Mouse (Mus musculus) neural tube, embryonic 14.5 days (tissue): ENCODE measurements around the gene Rnaseh2a. TPM values are rescaled to one million over a fixed set of nuclear protein-coding genes. Genes with fewer than 3 reads are reported as not detected.

Source experiments
- ATAC-seq: fragments of 200-750 bp; cut with Nextera tagmentation; 2 replicates; pipeline ENCODE4 v1.8.0; 2017; ENCODE audit warnings: low read depth, mild to moderate bottlenecking, moderate TSS enrichment, moderate library complexity
- H3K27ac ChIP-seq: fragments of 300-500 bp; sonication (generic); 2 replicates; pipeline ENCODE4 v1.5.1; 2014; ENCODE audit warnings: low read depth, mild to moderate bottlenecking, control low read depth, low read length, moderate library complexity, mixed read lengths
- H3K27me3 ChIP-seq: fragments of 300-500 bp; sonication (generic); 2 replicates; pipeline ENCODE4 v1.6.1; 2014; ENCODE audit warnings: low read length; ENCODE audit not compliant: control insufficient read depth, insufficient read depth
- H3K36me3 ChIP-seq: fragments of 300-500 bp; sonication (generic); 2 replicates; pipeline ENCODE4 v1.6.1; 2014; ENCODE audit warnings: low read length, mixed read lengths; ENCODE audit not compliant: control insufficient read depth, insufficient read depth
- H3K4me1 ChIP-seq: fragments of 300-500 bp; sonication (generic); 2 replicates; pipeline ENCODE4 v1.6.1; 2014; ENCODE audit warnings: low read length; ENCODE audit not compliant: control insufficient read depth, insufficient read depth
- H3K4me2 ChIP-seq: fragments of 300-500 bp; sonication (generic); 2 replicates; pipeline ENCODE4 v1.6.1; 2014; ENCODE audit warnings: mild to moderate bottlenecking, low read depth, low read length, control low read depth
- H3K4me3 ChIP-seq: fragments of 300-500 bp; sonication (generic); 2 replicates; pipeline ENCODE4 v1.5.1; 2014; ENCODE audit warnings: low read depth, low read length, control low read depth, mixed read lengths
- H3K9ac ChIP-seq: fragments of 300-500 bp; sonication (generic); replicated peaks from 2 replicates; pipeline ENCODE4 v1.6.1; 2014; ENCODE audit warnings: low read depth, mild to moderate bottlenecking, control low read depth, low read length, mixed read lengths
- H3K9me3 ChIP-seq: fragments of 300-500 bp; sonication (generic); 2 replicates; pipeline ENCODE4 v1.6.1; 2016; ENCODE audit warnings: low read length; ENCODE audit not compliant: control insufficient read depth
- WGBS: fragments of 180-500 bp; shearing (Covaris S2); extraction: QIAGEN DNeasy Blood & Tissue Kit; methylation state at CpG from one replicate; pipeline ENCODE4 v1.1.7; 2014; 5-methylcytosine and 5-hydroxymethylcytosine counted together
- polyA plus RNA-seq: library from polyadenylated mRNA; unstranded; fragments of >200 nt; fragmentation: Nextera tagmentation; extraction: Ambion mirVana; gene quantifications from 2 replicates; pipeline ENCODE4 v1.2.1, GENCODE M21; 2014

Gene Rnaseh2a
- polyA plus RNA-seq, 1 experiment from 2014 or later, result 48.0 TPM

DNA sequence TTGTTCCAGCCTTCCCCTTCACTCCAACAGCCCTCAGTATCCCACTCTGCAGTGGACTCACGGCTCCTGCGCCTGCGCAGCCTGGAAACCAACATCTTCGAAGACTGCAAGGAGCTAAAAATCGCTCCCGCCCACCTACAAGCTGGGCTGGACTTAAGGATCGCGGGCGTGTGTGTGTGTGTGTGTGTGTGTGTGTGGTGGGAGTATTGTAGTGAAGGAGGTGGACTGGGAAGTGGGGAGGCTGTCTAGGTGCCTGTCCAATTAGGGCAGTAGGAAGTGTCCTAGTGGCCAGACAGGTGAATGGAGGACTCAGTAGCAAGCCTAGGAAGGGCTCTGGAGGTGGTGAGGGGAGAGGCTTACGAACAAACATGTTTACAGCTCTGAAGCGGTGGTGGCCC, 24.3 kb downstream of the Rnaseh2a start:
- Histone ChIP-seq H3K36me3 (no peaks in the 10 kb centered on the region), H3K27ac (peak overlapping the region; percentile 79), H3K27me3 (peaks cover 5% of the 10 kb centered on the region; the same call in 1 of the 2 replicates), H3K4me3 (peak overlapping the region; percentile 69), H3K4me2 (peak overlapping the region; percentile 69), H3K9me3 (no peaks in the 10 kb centered on the region), H3K9ac (peak overlapping the region; percentile 84), H3K4me1 (0 out of 2 replicates have a peak, but pooled peaks cover 4% of the 10 kb centered on the region)
- 2% methylated on average over 11 of the region's 11 CpGs for WGBS
- ATAC-seq, result peak; percentile 59

- ATAC-seq, result 0 out of 2 replicates have a peak, but pooled peaks have one; percentile 29
- H3K4me2 ChIP-seq, result peak overlapping the region; percentile 69
- H3K27me3 ChIP-seq, result peaks cover 5% of the 10 kb centered on the region; the same call in 1 of the 2 replicates
- peak overlapping the region; percentile 69 for H3K4me3 ChIP-seq
- 0 out of 2 replicates have a peak, but pooled peaks cover 4% of the 10 kb centered on the region for H3K4me1 ChIP-seq
- no peaks in the 10 kb centered on the region for H3K9me3 ChIP-seq
- 0 out of 2 replicates have a peak overlapping the region, but pooled peaks have one; percentile 84 for H3K9ac ChIP-seq
- H3K36me3 ChIP-seq, result no peaks in the 10 kb centered on the region
- 3% methylated on average over 26 of the region's 26 CpGs for whole genome bisulfite sequencing
- no peak overlapping the region for H3K27ac ChIP-seq
These were observed 24.9 kb downstream of the Rnaseh2a start for GRCm38 (mm10) chr8:84944478-84945160.

DNA sequence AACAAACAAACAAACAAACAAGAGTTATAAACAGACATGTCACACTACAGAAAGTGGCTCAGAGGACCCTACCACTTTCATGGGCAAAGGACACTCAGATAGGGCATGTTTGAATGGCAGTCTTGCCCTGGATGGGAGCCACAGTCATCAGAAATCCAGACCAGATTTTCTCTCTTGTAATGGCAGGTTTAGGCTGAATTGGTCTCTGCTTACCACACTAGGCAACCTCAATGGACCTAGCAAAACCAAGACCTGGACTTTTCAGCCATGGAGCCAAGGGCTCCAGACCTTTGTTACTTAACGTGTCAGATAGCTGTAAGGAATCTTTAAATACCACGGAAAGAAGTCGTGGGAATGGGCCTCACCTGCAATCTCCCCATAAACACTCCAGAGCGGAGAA, 25.9 kb downstream of the Rnaseh2a start:
- H3K4me3 ChIP-seq, result no peak overlapping the region
- no peak overlapping the region for H3K9ac ChIP-seq
- H3K27ac ChIP-seq, result no peak overlapping the region
- 20% methylated on average over 4 of the region's 4 CpGs for WGBS
- ATAC-seq, result no peak
- peaks cover 5% of the 10 kb centered on the region; the same call in 1 of the 2 replicates for H3K27me3 ChIP-seq
- H3K9me3 ChIP-seq, result no peaks in the 10 kb centered on the region
- H3K4me2 ChIP-seq, result peak overlapping the region; percentile 69; the same call in 1 of the 2 replicates
- H3K36me3 ChIP-seq, result no peaks in the 10 kb centered on the region
- H3K4me1 ChIP-seq, result 0 out of 2 replicates have a peak, but pooled peaks cover 4% of the 10 kb centered on the region

DNA sequence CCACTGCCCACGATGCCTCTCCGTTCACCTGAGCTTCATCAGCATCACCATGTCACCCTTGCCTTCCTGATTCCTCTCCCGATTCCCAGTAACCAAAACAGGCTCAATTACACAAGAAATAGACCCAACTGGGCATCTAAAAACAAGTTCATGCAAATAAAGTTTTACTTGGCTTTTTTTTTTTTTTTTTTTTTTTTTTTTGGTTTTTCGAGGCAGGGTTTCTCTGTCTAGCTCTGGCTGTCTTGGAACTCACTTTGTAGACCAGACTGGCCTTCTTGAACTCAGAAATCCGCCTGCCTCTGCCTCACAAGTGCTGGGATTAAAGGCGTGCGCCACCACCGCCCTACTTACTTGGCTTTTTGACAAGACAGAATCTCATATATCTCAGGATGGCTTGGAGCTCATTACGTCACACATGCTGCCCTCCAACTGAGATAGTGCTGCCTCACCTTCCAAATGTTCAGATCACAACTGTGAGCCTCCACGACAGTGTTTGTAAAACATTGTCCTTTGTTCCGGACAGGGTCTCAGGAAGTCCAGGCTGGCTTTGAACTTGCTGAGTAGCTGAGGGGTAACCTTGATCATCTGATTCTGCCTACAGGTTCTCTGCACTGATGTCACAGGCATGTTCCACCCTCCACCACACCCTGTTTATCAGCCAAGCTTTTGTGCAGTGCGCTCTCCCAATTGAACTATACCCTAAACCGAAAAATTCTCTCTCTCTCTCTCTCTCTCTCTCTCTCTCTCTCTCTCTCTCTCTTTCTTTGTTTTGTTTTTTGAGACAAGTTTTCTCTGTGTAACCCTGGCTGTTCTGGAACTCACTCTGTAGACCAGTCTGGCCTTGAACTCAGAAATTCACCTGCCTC, 31.7 kb downstream of the Rnaseh2a start:
- ATAC-seq, result no peak
- Histone ChIP-seq H3K4me3 (peak overlapping the region; percentile 98), H3K9me3 (no peaks in the 10 kb centered on the region), H3K4me1 (peaks cover 22% of the 10 kb centered on the region), H3K27me3 (peaks cover 2% of the 10 kb centered on the region; the same call in 1 of the 2 replicates), H3K36me3 (no peaks in the 10 kb centered on the region; the same call in 1 of the 2 replicates), H3K4me2 (peak overlapping the region; percentile 97), H3K27ac (peak overlapping the region; percentile 96; the same call in 1 of the 2 replicates), H3K9ac (peak overlapping the region; percentile 99)
- WGBS, result 60% methylated on average over 13 of the region's 13 CpGs

DNA sequence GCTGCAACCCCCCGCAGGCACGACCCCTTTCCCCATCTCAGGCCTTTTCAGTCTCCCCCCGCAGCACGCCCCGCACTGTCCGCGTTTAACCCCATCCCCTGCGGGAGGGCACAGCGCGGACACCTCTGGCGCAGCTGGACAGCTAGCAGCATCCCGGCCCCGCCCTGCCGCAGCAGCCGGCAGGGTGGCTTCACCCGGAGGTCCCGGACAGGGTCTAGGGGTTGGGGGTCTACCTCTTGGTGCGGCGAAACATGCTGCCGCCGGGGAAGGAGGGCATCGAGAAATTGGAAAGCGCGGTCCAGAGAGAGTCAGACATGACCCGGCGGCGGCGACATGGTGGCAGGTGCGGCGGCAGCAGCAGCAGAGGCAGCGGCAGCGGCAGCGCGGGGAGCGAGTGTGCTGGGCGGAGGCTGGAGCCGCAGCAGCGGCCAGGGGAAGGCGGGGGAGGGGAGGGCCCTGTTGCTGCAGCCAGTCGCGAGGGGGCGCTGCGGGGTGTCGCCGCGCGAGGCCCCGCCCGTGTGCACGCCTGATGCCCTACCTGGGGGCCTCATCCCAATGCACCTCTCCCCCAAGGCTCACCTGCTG, 32.5 kb downstream of the Rnaseh2a start, which contains the start of gene Mast1:
Gene Mast1, minus strand, starts transcription at position 398 of the 585 bp plus-strand sequence.
- Histone ChIP-seq H3K4me2 (peak within 1 kb of the TSS; percentile 97), H3K27ac (peak within 1 kb of the TSS; percentile 96), H3K9ac (peak within 1 kb of the TSS; percentile 99), H3K9me3 (no peaks in the 10 kb centered on the region), H3K36me3 (peaks cover 5% of the 10 kb centered on the region; the same call in 1 of the 2 replicates), H3K4me1 (peaks cover 22% of the 10 kb centered on the region), H3K27me3 (peaks cover 2% of the 10 kb centered on the region; the same call in 1 of the 2 replicates), H3K4me3 (peak within 1 kb of the TSS; percentile 98)
- ATAC-seq, result peak; percentile 59
- WGBS, result under 1% methylated on average over 40 of the region's 50 CpGs

- 11% methylated on average over 23 of the region's 23 CpGs for WGBS
- H3K4me1 ChIP-seq, result peaks cover 22% of the 10 kb centered on the region
- H3K27me3 ChIP-seq, result peaks cover 2% of the 10 kb centered on the region; the same call in 1 of the 2 replicates
- H3K4me2 ChIP-seq, result peak overlapping the region; percentile 97
- ATAC-seq, result peak; percentile 55
- H3K9ac ChIP-seq, result peak overlapping the region; percentile 99
- H3K36me3 ChIP-seq, result peaks cover 5% of the 10 kb centered on the region; the same call in 1 of the 2 replicates
- no peaks in the 10 kb centered on the region for H3K9me3 ChIP-seq
- peak overlapping the region; percentile 98 for H3K4me3 ChIP-seq
- H3K27ac ChIP-seq, result peak overlapping the region; percentile 96
These were observed 33.3 kb downstream of the Rnaseh2a start for GRCm38 (mm10) chr8:84936041-84936961.

DNA sequence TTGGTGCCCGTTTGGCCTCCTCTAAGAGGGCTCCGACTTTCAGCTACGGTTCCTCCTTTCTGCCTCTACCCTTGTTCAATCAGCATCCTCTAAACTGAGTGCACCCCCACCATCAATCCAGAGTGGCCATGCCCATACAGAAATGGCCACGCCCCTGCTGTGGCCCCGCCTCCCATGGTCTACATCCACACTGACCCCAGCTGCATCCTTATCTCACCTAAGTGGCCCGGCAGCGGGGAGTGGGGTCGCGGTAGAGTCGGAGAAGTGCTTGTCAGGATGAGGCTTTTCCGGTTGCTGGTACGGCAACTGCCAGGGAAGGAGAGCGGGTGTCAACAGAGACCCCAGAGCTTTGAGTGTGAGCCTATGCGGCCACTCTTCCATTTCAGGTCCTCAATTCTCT, 34.1 kb downstream of the Rnaseh2a start:
- Histone ChIP-seq H3K9ac (peak overlapping the region; percentile 99), H3K4me2 (peak overlapping the region; percentile 97), H3K9me3 (no peaks in the 10 kb centered on the region), H3K27ac (peak overlapping the region; percentile 96), H3K4me3 (peak overlapping the region; percentile 98), H3K27me3 (peaks cover 2% of the 10 kb centered on the region; the same call in 1 of the 2 replicates), H3K36me3 (peaks cover 8% of the 10 kb centered on the region; the same call in 1 of the 2 replicates), H3K4me1 (peaks cover 22% of the 10 kb centered on the region)
- peak; percentile 28 for ATAC-seq
- WGBS, result 3% methylated on average over 14 of the region's 14 CpGs
